Mouse (Mus musculus) neural tube, embryonic 14.5 days (tissue): ENCODE measurements around the gene Cgnl1. TPM values are rescaled to one million over a fixed set of nuclear protein-coding genes. Genes with fewer than 3 reads are reported as not detected.
"Not testable (repeated sequence)": the region's sequence is repeated elsewhere in the genome, so short reads cannot be mapped to it uniquely, and the experiment has no call there.

Experiments
- ATAC-seq: fragments of 200-750 bp; cut with Nextera tagmentation; 2 replicates; pipeline ENCODE4 v1.8.0; 2017; ENCODE audit warnings: low read depth, mild to moderate bottlenecking, moderate TSS enrichment, moderate library complexity
- H3K27ac ChIP-seq: fragments of 300-500 bp; sonication (generic); 2 replicates; pipeline ENCODE4 v1.5.1; 2014; ENCODE audit warnings: low read depth, mild to moderate bottlenecking, control low read depth, low read length, moderate library complexity, mixed read lengths
- H3K27me3 ChIP-seq: fragments of 300-500 bp; sonication (generic); 2 replicates; pipeline ENCODE4 v1.6.1; 2014; ENCODE audit warnings: low read length; ENCODE audit not compliant: control insufficient read depth, insufficient read depth
- H3K36me3 ChIP-seq: fragments of 300-500 bp; sonication (generic); 2 replicates; pipeline ENCODE4 v1.6.1; 2014; ENCODE audit warnings: low read length, mixed read lengths; ENCODE audit not compliant: control insufficient read depth, insufficient read depth
- H3K4me1 ChIP-seq: fragments of 300-500 bp; sonication (generic); 2 replicates; pipeline ENCODE4 v1.6.1; 2014; ENCODE audit warnings: low read length; ENCODE audit not compliant: control insufficient read depth, insufficient read depth
- H3K4me2 ChIP-seq: fragments of 300-500 bp; sonication (generic); 2 replicates; pipeline ENCODE4 v1.6.1; 2014; ENCODE audit warnings: mild to moderate bottlenecking, low read depth, low read length, control low read depth
- H3K4me3 ChIP-seq: fragments of 300-500 bp; sonication (generic); 2 replicates; pipeline ENCODE4 v1.5.1; 2014; ENCODE audit warnings: low read depth, low read length, control low read depth, mixed read lengths
- H3K9ac ChIP-seq: fragments of 300-500 bp; sonication (generic); replicated peaks from 2 replicates; pipeline ENCODE4 v1.6.1; 2014; ENCODE audit warnings: low read depth, mild to moderate bottlenecking, control low read depth, low read length, mixed read lengths
- H3K9me3 ChIP-seq: fragments of 300-500 bp; sonication (generic); 2 replicates; pipeline ENCODE4 v1.6.1; 2016; ENCODE audit warnings: low read length; ENCODE audit not compliant: control insufficient read depth
- WGBS: fragments of 180-500 bp; shearing (Covaris S2); extraction: QIAGEN DNeasy Blood & Tissue Kit; methylation state at CpG from one replicate; pipeline ENCODE4 v1.1.7; 2014; 5-methylcytosine and 5-hydroxymethylcytosine counted together
- polyA plus RNA-seq: library from polyadenylated mRNA; unstranded; fragments of >200 nt; fragmentation: Nextera tagmentation; extraction: Ambion mirVana; gene quantifications from 2 replicates; pipeline ENCODE4 v1.2.1, GENCODE M21; 2014

The Cgnl1 gene
- polyA plus RNA-seq, 1 experiment from 2014 or later: 2.5 TPM

GRCm38 (mm10) chr9:71623871-71624569 lies 147.4 kb downstream of the Cgnl1 start:
- Histone ChIP-seq H3K36me3 (no peaks in the 10 kb centered on the region), H3K4me1 (no peaks in the 10 kb centered on the region), H3K27me3 (no peaks in the 10 kb centered on the region), H3K27ac (no peak overlapping the region), H3K9me3 (no peaks in the 10 kb centered on the region), H3K9ac (no peak overlapping the region), H3K4me2 (no peak overlapping the region), H3K4me3 (no peak overlapping the region)
- peak; percentile 54; the same call in 1 of the 2 replicates for ATAC-seq
- 27% methylated on average over 4 of the region's 4 CpGs for WGBS

- no peak for ATAC-seq
- Histone ChIP-seq H3K9me3 (no peaks in the 10 kb centered on the region), H3K4me3 (no peak overlapping the region), H3K27ac (no peak overlapping the region), H3K4me2 (no peak overlapping the region), H3K27me3 (no peaks in the 10 kb centered on the region), H3K9ac (no peak overlapping the region), H3K36me3 (no peaks in the 10 kb centered on the region), H3K4me1 (no peaks in the 10 kb centered on the region)
- WGBS: 71% methylated on average over 3 of the region's 3 CpGs
Measured at GRCm38 (mm10) chr9:71622593-71622992, 148.8 kb downstream of the Cgnl1 start.

- no peaks in the 10 kb centered on the region for H3K4me1 ChIP-seq
- H3K27ac ChIP-seq: no peak overlapping the region
- no peaks in the 10 kb centered on the region for H3K9me3 ChIP-seq
- 89% methylated on average over 4 of the region's 4 CpGs for WGBS
- no peaks in the 10 kb centered on the region for H3K36me3 ChIP-seq
- no peaks in the 10 kb centered on the region for H3K27me3 ChIP-seq
- no peak overlapping the region for H3K9ac ChIP-seq
- no peak for ATAC-seq
- H3K4me3 ChIP-seq: no peak overlapping the region
- H3K4me2 ChIP-seq: no peak overlapping the region
Measured at GRCm38 (mm10) chr9:71621968-71622367, 149.4 kb downstream of the Cgnl1 start.

DNA sequence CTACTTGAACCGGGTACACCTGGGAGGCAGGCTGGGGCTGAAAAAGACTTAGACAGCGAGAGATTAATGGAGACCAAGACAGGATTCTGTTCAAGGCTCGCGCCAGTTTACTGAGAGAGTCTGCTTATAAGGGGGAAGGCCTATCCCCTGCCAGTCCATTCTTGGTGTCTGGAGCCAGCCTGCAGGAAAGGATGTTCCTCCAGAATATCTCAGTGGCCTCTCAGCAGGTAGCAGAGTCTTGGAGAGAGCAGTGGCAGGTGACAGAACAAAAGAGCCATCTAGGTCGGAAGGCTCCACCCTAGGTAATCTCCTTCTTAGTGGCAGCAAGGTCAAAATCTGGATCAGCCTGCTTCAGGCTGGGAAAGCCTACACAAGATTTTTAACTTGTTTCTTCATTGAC lies 151.3 kb downstream of the Cgnl1 start:
- not testable (repeated sequence) for H3K4me3 ChIP-seq, ATAC-seq, H3K4me2 ChIP-seq, H3K9me3 ChIP-seq, H3K27ac ChIP-seq, H3K4me1 ChIP-seq, H3K27me3 ChIP-seq, H3K36me3 ChIP-seq, H3K9ac ChIP-seq
- WGBS: 85% methylated on average over 5 of the region's 5 CpGs

- Histone ChIP-seq H3K36me3 (no peaks in the 10 kb centered on the region), H3K27ac (no peak overlapping the region), H3K9me3 (no peaks in the 10 kb centered on the region), H3K4me3 (no peak overlapping the region), H3K9ac (no peak overlapping the region), H3K4me2 (no peak overlapping the region), H3K4me1 (no peaks in the 10 kb centered on the region), H3K27me3 (no peaks in the 10 kb centered on the region)
- WGBS: 56% methylated on average over 8 of the region's 8 CpGs
- ATAC-seq: no peak
Measured at GRCm38 (mm10) chr9:71617363-71617762, 154.0 kb downstream of the Cgnl1 start.

- no peak overlapping the region for H3K9ac ChIP-seq
- no peaks in the 10 kb centered on the region for H3K9me3 ChIP-seq
- H3K27me3 ChIP-seq: no peaks in the 10 kb centered on the region
- no peaks in the 10 kb centered on the region for H3K4me1 ChIP-seq
- no peak for ATAC-seq
- WGBS: 9% methylated on average over 3 of the region's 3 CpGs
- H3K27ac ChIP-seq: no peak overlapping the region
- no peak overlapping the region for H3K4me2 ChIP-seq
- no peaks in the 10 kb centered on the region for H3K36me3 ChIP-seq
- H3K4me3 ChIP-seq: no peak overlapping the region
Measured at GRCm38 (mm10) chr9:71616185-71616584, 155.2 kb downstream of the Cgnl1 start.

DNA sequence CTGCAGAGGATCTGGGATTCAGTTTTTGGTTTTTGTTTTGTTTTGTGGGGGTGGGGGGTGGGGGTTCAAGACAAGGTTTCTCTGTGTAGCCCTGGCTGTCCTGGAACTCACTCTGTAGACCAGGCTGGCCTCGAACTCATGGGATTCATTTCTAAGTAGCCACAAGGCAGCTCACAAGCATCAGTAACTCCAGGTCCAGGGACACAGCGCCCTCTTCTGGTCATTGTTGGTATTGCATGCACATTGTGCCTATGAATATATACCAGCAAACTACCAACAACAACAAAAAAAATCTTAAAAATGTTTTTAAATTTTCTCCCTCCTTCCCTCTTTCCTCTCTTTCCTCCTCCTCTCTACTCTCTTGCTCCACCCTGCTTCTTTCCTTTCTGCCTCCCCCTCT lies 156.8 kb downstream of the Cgnl1 start:
- 28% methylated on average over 2 of the region's 2 CpGs for WGBS
- Histone ChIP-seq H3K4me1 (0 out of 2 replicates have a peak, but pooled peaks cover 1% of the 10 kb centered on the region), H3K27ac (no peak overlapping the region), H3K4me3 (no peak overlapping the region), H3K4me2 (no peak overlapping the region), H3K9ac (no peak overlapping the region), H3K9me3 (no peaks in the 10 kb centered on the region), H3K36me3 (no peaks in the 10 kb centered on the region), H3K27me3 (no peaks in the 10 kb centered on the region)
- no peak for ATAC-seq

- WGBS: 88% methylated on average over 6 of the region's 6 CpGs
Measured at GRCm38 (mm10) chr9:71612981-71613380, 158.4 kb downstream of the Cgnl1 start.

DNA sequence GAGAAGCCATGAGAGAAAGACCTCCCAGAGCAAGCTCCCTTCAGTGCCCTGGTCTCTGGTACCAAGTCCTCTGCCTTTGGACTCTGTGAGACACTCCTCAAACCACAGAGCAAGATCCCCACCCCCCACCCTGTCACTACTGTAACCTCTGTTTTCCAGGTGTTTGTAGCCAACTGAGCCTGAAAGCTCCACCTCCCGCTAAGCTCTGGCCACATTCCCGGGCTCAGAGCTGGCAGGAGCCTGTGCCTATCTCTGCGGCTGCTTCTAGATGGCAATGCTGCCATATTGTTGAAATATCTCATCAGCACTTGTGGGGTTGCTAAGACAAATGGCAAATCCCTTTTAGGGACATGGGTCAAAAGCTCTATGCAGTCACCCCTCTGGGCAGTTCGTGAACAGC lies 159.5 kb downstream of the Cgnl1 start:
- H3K27ac ChIP-seq: no peak overlapping the region
- no peak overlapping the region for H3K9ac ChIP-seq
- no peaks in the 10 kb centered on the region for H3K27me3 ChIP-seq
- WGBS: 88% methylated on average over 4 of the region's 4 CpGs
- no peak for ATAC-seq
- no peak overlapping the region for H3K4me2 ChIP-seq
- H3K4me1 ChIP-seq: 0 out of 2 replicates have a peak, but pooled peaks cover 6% of the 10 kb centered on the region
- H3K4me3 ChIP-seq: no peak overlapping the region
- no peaks in the 10 kb centered on the region for H3K9me3 ChIP-seq
- H3K36me3 ChIP-seq: no peaks in the 10 kb centered on the region

More at GRCm38 (mm10) chr9:71612981-71613380, 158.4 kb downstream of the Cgnl1 start:
- no peak overlapping the region for H3K4me2 ChIP-seq
- no peak overlapping the region for H3K27ac ChIP-seq
- no peaks in the 10 kb centered on the region for H3K36me3 ChIP-seq
- H3K9ac ChIP-seq: no peak overlapping the region
- no peaks in the 10 kb centered on the region for H3K9me3 ChIP-seq
- no peak overlapping the region for H3K4me3 ChIP-seq
- H3K27me3 ChIP-seq: no peaks in the 10 kb centered on the region
- no peak for ATAC-seq
- H3K4me1 ChIP-seq: 0 out of 2 replicates have a peak, but pooled peaks cover 6% of the 10 kb centered on the region
